Mouse (Mus musculus) E14TG2a.4 (cell line): ENCODE results near the gene Bcl7c.

Experiments used
- CTCF ChIP-seq: conservative IDR thresholded peaks from 2 replicates; pipeline ENCODE4 v1.5.1; 2014; ENCODE audit warnings: low read length
- POU5F1 ChIP-seq: IDR thresholded peaks from 2 replicates; pipeline ENCODE4 v1.6.1; 2014; ENCODE audit warnings: low read length, borderline replicate concordance

DNA sequence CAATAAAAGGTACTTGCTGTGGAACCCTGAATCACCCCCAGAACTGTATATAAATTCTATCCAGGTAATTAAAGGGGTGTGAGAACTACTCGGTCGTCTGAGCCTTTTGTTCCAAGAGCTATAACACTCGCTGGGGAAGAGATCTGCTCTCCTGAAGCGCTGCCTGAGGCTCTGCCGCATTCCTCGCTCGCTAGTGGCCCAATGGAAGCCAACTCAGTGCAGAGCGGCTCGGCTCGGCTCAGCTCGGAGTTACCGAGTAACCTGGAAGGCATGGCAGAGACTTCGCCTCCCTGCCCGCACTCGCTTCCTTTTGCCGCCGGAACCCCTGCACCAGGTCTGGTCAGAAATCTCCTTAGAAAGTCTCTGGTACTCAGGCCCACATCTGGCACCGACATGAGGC, 56.7 kb downstream of the Bcl7c start:
- TF ChIP-seq CTCF (no peak), POU5F1 (no peak)
